10 mouse cellular contexts compared by ENCODE assay signal in genomic region chr17:79728585-79729503, GRCm38 (mm10). TPM values are rescaled to one million over a fixed set of nuclear protein-coding genes. Genes with fewer than 3 reads are reported as not detected.
DNase-seq lines count a peak whose midpoint lies in the region; ATAC-seq and TF ChIP-seq lines count a peak whose summit lies in the region.
"Had no signal": no experiment of that assay in that cellular context is flagged by ENCODE, and none has a peak within 500 bp of the region (broad histone marks: within the 10 kb centered on the region; RNA-seq: fewer than 3 reads in every experiment).

No protein-coding gene starts in this region.

- DNase-seq in midbrain, embryonic 11.5 days (ENCODE audit: low spot score, missing footprints), result no peak
- no peak for DNase-seq in midbrain, embryonic 10.5 days (ENCODE audit: low spot score)
- DNase-seq in forebrain, postnatal 0 days, result no peak
- DNase-seq in stomach, postnatal 0 days (ENCODE audit: low spot score), result no peak
- DNase-seq in cerebellum, adult 18-20 months, result no peak
- no peak for DNase-seq in layer of hippocampus, postnatal 10 days (ENCODE audit: low spot score in 2 of 2)

- no peak overlapping the region for H3K9ac ChIP-seq in midbrain, embryonic 11.5 days (ENCODE audit: low read length)
- H3K9ac ChIP-seq in forebrain, postnatal 0 days, result no peak overlapping the region
- no peak overlapping the region for H3K9ac ChIP-seq in lung, embryonic 15.5 days
- H3K9ac ChIP-seq in stomach, postnatal 0 days (ENCODE audit: low read length), result no peak overlapping the region
- H3K9ac ChIP-seq: liver, embryonic 14.5 days had no signal

- TF ChIP-seq CTCF in forebrain, postnatal 0 days (IDR thresholded peaks at IDR 0.05; ENCODE audit: low read depth), result no peak
- TF ChIP-seq CTCF in stomach, postnatal 0 days (IDR thresholded peaks at IDR 0.05; ENCODE audit: low read depth), result 0 out of 2 replicates have a peak, but pooled peaks have one; percentile 1

- H3K27ac ChIP-seq in midbrain, embryonic 11.5 days (ENCODE audit: low read depth, low read length), result no peak overlapping the region
- H3K27ac ChIP-seq in midbrain, embryonic 10.5 days (replicated peaks), result no peak overlapping the region
- H3K27ac ChIP-seq in forebrain, postnatal 0 days (ENCODE audit: low read depth, low read length), result no peak overlapping the region
- H3K27ac ChIP-seq in lung, embryonic 15.5 days, result no peak overlapping the region
- peak overlapping the region; percentile 49 for H3K27ac ChIP-seq in stomach, postnatal 0 days (replicated peaks)
- H3K27ac ChIP-seq: liver, embryonic 14.5 days had no signal

- H3K4me1 ChIP-seq in midbrain, embryonic 11.5 days (ENCODE audit: control insufficient read depth, insufficient read depth, low read length), result peaks cover 12% of the 10 kb centered on the region
- peaks cover 21% of the 10 kb centered on the region for H3K4me1 ChIP-seq in midbrain, embryonic 10.5 days
- 0 out of 2 replicates have a peak, but pooled peaks cover 4% of the 10 kb centered on the region for H3K4me1 ChIP-seq in forebrain, postnatal 0 days (ENCODE audit: insufficient read depth)
- peaks cover 18% of the 10 kb centered on the region for H3K4me1 ChIP-seq in lung, embryonic 15.5 days
- 0 out of 2 replicates have a peak, but pooled peaks cover 6% of the 10 kb centered on the region for H3K4me1 ChIP-seq in stomach, postnatal 0 days (replicated peaks; ENCODE audit: control insufficient read depth, insufficient read depth)

- no peaks in the 10 kb centered on the region for H3K9me3 ChIP-seq in midbrain, embryonic 11.5 days (ENCODE audit: control insufficient read depth, low read length)
- no peaks in the 10 kb centered on the region for H3K9me3 ChIP-seq in midbrain, embryonic 10.5 days (replicated peaks)
- H3K9me3 ChIP-seq in forebrain, postnatal 0 days (ENCODE audit: low read length), result no peaks in the 10 kb centered on the region
- H3K9me3 ChIP-seq in lung, embryonic 15.5 days, result no peaks in the 10 kb centered on the region
- no peaks in the 10 kb centered on the region for H3K9me3 ChIP-seq in stomach, postnatal 0 days (ENCODE audit: control insufficient read depth, low read length)

- no peak overlapping the region for H3K4me3 ChIP-seq in midbrain, embryonic 11.5 days (ENCODE audit: low read depth, low read length)
- no peak overlapping the region for H3K4me3 ChIP-seq in midbrain, embryonic 10.5 days
- no peak overlapping the region for H3K4me3 ChIP-seq in forebrain, postnatal 0 days (ENCODE audit: low read depth, low read length)
- H3K4me3 ChIP-seq in lung, embryonic 15.5 days, result peak overlapping the region; percentile 15
- H3K4me3 ChIP-seq in stomach, postnatal 0 days (ENCODE audit: low read depth, low read length), result no peak overlapping the region

- 36% methylated on average over 16 of the region's 16 CpGs for WGBS in midbrain, embryonic 11.5 days
- 43% methylated on average over 16 of the region's 16 CpGs for WGBS in midbrain, embryonic 10.5 days
- WGBS in forebrain, postnatal 0 days, result 39% methylated on average over 16 of the region's 16 CpGs
- WGBS in lung, embryonic 15.5 days, result 13% methylated on average over 16 of the region's 16 CpGs
- 18% methylated on average over 16 of the region's 16 CpGs for WGBS in stomach, postnatal 0 days

- H3K27me3 ChIP-seq in midbrain, embryonic 11.5 days (ENCODE audit: control insufficient read depth, insufficient read depth, low read length), result no peaks in the 10 kb centered on the region
- H3K27me3 ChIP-seq in midbrain, embryonic 10.5 days (ENCODE audit: low read depth, poor library complexity, severe bottlenecking), result peaks cover 47% of the 10 kb centered on the region
- H3K27me3 ChIP-seq in forebrain, postnatal 0 days (ENCODE audit: insufficient read depth, low read length), result no peaks in the 10 kb centered on the region
- no peaks in the 10 kb centered on the region for H3K27me3 ChIP-seq in lung, embryonic 15.5 days
- no peaks in the 10 kb centered on the region for H3K27me3 ChIP-seq in stomach, postnatal 0 days (ENCODE audit: control insufficient read depth, insufficient read depth, low read length)

- H3K36me3 ChIP-seq in midbrain, embryonic 11.5 days (ENCODE audit: control insufficient read depth, insufficient read depth, low read length), result no peaks in the 10 kb centered on the region
- no peaks in the 10 kb centered on the region for H3K36me3 ChIP-seq in midbrain, embryonic 10.5 days
- no peaks in the 10 kb centered on the region for H3K36me3 ChIP-seq in forebrain, postnatal 0 days (ENCODE audit: insufficient read depth)
- H3K36me3 ChIP-seq in lung, embryonic 15.5 days, result no peaks in the 10 kb centered on the region
- no peaks in the 10 kb centered on the region for H3K36me3 ChIP-seq in stomach, postnatal 0 days (ENCODE audit: control insufficient read depth, insufficient read depth, low read length)

- ATAC-seq in midbrain, embryonic 11.5 days (ENCODE audit: low FRiP score), result no peak
- no peak for ATAC-seq in forebrain, postnatal 0 days
- ATAC-seq in lung, embryonic 15.5 days (ENCODE audit: borderline replicate concordance, extremely low read depth, low FRiP score, low TSS enrichment), result peak; percentile 46; the same call in 1 of the 2 replicates
- peak; percentile 74; the same call in 1 of the 2 replicates for ATAC-seq in stomach, postnatal 0 days (ENCODE audit: low FRiP score, low TSS enrichment)
- no peak for ATAC-seq in megakaryocyte progenitor cell, adult 5-6 weeks (replicated peaks; ENCODE audit: poor library complexity)

- H3K4me2 ChIP-seq in midbrain, embryonic 11.5 days, result 0 out of 2 replicates have a peak overlapping the region, but pooled peaks have one; percentile 2
- H3K4me2 ChIP-seq in forebrain, postnatal 0 days (ENCODE audit: low read depth), result peak overlapping the region; percentile 15; the same call in 1 of the 2 replicates
- H3K4me2 ChIP-seq in lung, embryonic 15.5 days, result peak overlapping the region; percentile 49
- H3K4me2 ChIP-seq in stomach, postnatal 0 days (replicated peaks; ENCODE audit: low read depth), result peak overlapping the region; percentile 41

- TF ChIP-seq EP300 in stomach, postnatal 0 days (optimal IDR thresholded peaks at IDR 0.05), result peak; percentile 77

RNA-seq across cellular contexts. Expression of gene Cyp1b1, which starts 14.0 kb away (rescaled TPM):
- 1.9 and 2.7 TPM in 2 replicates for polyA plus RNA-seq in midbrain, embryonic 11.5 days (2014; fragmentation: Nextera tagmentation; extraction: Ambion mirVana)
- 1.5 and 1.7 TPM in 2 replicates for polyA plus RNA-seq in midbrain, embryonic 10.5 days (2016; fragmentation: Nextera tagmentation; extraction: Ambion mirVana)
- 5.7 and 7.5 TPM in 2 replicates for total RNA-seq in forebrain, postnatal 0 days (2014; rRNA removed)
- 5.2 and 5.4 TPM in 2 replicates for polyA plus RNA-seq in forebrain, postnatal 0 days (2015; fragmentation: Nextera tagmentation; extraction: Ambion mirVana)
- 3.5 and 4.3 TPM in 2 replicates for polyA plus RNA-seq in lung, embryonic 15.5 days (2015; fragmentation: Nextera tagmentation; extraction: Ambion mirVana)
- polyA plus RNA-seq in stomach, postnatal 0 days (2015; fragmentation: Nextera tagmentation; extraction: Ambion mirVana), result 5.5 and 6.9 TPM in 2 replicates
- total RNA-seq in layer of hippocampus, postnatal 10 days (2021), result 1 to 10 TPM; 6.0 to 6.1 TPM
- total RNA-seq in megakaryocyte progenitor cell, adult 5-6 weeks (2015), result 0.10 TPM in 1 of 2 replicates, not detected in the other
- 0.07 TPM in 1 of 2 replicates, not detected in the other for total RNA-seq in megakaryocyte progenitor cell, adult 5-6 weeks (2017)
- total RNA-seq: hematopoietic stem cell, adult 5-6 weeks had no signal

Comparison
In these comparisons a context has a peak if more than half of its experiments do, and no peak if none do; other contexts are left out.
1. ATAC-seq: peak in lung, embryonic 15.5 days (single experiment) and stomach, postnatal 0 days (single experiment); none in midbrain, embryonic 11.5 days (single experiment), forebrain, postnatal 0 days (single experiment) and megakaryocyte progenitor cell, adult 5-6 weeks (single experiment).
2. Peak in every context shown above with its lines, with median percentiles within 50 percentile points of each other: H3K4me2 ChIP-seq.